Mouse (Mus musculus): ENCODE results near the gene Pde4b.
"Not testable (repeated sequence)": the region's sequence is repeated elsewhere in the genome, so short reads cannot be mapped to it uniquely, and the experiment has no call there.

Gene Pde4b

DNA sequence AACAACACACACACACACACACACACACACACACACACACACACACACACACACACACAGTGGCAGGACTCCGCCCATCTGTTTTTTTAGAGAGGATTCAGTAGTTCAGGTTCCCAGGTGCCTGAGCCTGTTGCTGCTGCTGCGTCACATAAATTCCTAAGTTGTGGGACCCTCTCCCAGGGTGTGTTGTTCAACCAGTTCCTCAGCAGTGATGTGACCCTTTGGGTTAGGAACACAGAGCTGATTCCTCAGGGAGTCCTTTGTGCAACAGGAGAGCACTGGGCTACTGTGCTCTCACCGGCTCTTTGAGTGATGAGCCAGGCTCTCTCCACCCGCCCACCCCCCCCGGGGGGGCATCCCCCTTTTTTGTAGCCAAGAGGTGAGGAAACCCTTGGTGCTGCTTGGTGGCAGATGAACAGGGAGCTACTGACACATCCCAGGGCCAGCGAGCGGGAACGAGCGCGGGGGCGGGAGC lies at the start of gene Pde4b:
Gene Pde4b (plus strand): TSS at position 453 of the 475 bp plus-strand sequence.
- DNase-seq (ENCODE audit: low spot score in 2 of 2): no peak

DNA sequence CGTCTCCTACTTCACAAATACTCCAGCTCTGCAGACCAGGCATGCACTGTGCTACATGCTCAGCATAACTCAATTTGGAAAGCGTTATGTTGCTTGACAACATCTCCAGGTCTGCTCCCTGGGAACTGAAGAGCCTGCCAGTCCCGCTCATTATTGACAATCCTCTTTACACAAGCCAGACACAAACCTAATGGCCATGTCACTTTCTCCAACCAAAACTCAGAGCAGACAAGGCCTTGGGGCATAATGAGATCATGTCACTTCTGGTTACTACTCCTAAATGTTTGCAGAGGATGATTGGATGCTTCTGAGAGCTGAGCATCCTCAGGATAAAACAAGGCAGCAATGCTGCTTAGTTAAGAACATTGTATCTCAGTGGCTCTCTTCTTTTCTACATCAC lies 47.2 kb upstream of the Pde4b start:
- DNase-seq (ENCODE audit: low spot score in 2 of 2): no peak

DNA sequence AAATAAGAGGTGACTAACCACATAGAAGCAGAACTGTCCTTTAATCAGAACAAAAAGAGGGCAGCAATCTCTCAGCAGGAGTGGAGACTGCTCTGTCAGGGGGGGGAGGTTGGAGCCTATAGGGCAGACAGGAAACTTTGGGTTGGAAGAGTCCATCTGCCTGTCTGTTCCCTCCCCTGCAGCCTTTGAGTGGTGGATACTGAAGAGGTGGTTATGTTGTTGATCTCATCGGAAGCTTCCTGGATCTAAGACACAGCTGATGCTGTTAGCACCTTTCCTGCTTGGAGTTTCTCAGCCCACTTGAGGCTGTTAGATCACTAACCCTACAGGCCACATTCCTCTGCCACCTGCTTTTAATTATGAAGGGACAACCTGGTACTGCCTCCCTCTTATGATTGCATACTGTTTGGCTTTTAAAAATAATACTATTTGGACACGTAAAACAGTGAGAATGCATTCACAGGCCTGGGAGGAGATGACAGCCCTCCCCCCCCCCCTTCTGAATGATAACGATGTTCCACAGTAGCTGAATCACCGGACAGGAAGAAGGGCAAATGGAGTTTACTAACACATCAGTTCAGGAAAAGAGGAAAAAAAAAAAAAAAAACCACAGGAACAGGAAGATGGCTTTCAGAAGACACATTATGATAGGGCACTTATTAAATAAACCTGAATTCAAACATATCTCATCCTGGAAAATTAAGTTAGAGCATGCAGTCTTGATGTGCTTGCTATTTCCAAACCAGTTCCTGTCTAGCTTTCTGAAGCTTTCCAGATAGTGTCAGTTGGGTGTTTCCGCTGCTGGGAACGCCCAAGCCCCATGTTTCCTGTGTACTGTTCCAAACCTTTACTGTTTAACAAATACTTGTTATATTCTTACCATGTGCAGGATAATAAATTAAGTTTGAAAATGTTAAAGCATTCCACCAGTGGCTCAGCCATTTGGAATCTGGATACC lies 41.9 kb upstream of the Pde4b start:
- DNase-seq (ENCODE audit: low spot score in 2 of 2): no peak

DNA sequence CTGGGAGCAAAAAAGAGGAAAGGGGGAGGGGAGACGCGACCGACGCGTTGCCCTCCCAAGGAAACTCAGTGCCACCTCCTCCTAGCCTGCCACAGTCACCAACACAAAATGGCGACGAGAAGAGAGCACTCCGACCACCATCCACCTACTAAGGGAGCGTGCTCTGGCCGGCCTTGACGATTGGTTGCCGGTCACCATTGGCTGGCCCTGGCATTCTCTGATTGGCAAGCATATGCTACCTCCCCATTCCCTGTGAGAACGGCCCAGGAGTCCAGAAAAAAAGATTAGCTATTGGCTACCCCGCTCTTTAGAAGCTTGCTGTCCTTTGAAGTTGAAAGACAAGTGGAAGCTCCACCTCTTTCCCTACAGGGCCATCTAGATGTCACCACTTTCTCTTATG lies 38.0 kb upstream of the Pde4b start:
- not testable (repeated sequence) for DNase-seq (ENCODE audit: low spot score in 2 of 2)

DNA sequence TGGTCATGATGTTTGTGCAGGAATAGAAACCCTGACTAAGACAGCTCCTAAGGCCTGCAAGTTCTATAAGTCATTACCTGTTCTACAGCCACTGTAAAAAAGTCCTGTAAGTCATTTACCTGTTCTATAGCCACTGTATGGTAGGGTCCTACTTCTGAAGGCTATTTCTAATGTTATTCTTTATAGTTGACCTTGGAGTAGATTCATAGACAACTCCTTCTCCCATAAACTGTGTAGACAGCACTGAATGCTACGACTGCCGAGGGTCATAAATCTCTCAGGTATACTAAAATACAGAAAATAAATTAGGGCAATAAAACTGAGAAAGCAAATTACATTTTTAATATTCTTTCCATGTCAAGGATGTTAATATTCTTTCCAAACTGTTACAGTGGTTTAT lies 26.0 kb upstream of the Pde4b start:
- no peak for DNase-seq (ENCODE audit: low spot score in 2 of 2)

DNA sequence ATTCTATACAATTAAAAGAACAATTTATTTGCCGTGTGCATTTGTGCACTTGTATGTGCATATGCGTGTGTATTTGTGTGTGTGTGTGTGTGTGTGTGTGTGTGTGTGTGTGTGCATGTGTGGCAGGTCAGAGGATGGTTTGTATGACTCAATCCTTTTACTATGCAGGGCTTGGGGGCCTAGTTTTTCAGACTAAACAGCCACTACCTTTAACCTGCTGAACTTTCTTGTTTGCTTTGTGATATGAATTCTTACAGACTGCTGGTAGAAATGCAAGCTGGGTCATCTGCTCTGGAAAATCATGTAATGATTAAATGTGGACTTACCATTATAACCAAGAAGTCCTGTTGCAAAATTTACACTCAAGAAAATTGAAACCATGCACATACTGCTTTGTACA lies 18.0 kb upstream of the Pde4b start:
- no peak for DNase-seq (ENCODE audit: low spot score in 2 of 2)

DNA sequence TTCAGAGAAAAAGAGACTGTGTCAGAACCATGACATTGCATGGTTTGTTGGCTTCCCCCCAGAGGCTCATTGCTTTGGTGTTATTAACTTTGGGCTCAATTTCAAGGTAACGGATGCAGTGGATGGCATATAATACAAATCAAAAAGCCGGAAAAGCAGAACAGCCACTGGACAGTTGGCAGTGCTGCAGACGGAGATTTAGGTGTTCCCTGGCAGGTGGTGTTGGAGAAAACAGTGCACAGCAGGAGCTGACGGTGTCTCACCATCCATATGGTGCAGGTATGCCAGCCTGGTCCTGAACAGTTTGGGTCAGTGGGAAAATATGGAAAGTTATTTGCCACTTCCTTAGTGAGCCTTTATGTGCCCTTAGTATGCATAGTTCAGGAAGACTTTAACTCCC lies 1.0 kb upstream of the Pde4b start:
- no peak for DNase-seq (ENCODE audit: low spot score in 2 of 2)

DNA sequence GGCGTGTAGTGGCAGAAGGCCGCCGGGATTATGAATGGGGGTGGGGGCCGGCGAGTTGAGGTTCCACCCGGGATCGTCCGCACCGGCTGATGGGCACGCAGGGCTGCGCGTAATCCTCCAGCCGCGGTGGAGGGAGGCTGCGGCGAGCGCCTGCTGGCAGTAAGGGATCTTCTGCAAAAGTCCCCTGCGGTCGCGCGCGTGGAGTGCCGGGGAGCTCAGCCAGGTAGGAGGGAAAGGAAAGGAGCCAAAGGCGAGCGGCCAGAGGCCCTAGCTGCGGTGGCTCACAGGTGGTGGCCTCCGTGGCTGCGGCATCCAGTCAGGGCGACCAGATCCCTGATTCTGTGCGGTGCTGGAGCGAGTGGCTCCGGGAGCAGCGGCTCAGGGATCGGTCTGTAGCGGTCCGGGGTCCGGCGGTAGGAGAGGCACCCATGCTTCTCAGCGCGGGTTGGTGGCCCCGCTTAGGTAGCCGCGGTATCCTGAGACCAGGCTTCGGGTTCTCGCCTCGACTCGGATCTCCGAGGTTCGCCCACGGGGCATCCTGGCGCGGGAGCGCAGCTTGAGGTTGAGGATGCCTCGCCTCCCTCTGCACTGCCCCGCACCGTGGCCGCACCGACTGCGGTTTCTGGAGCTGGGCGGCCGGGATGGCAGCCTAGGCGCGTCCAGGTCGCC lies 357 bp downstream of the Pde4b start:
- DNase-seq (ENCODE audit: low spot score in 2 of 2): peak; percentile 31 to 37

DNA sequence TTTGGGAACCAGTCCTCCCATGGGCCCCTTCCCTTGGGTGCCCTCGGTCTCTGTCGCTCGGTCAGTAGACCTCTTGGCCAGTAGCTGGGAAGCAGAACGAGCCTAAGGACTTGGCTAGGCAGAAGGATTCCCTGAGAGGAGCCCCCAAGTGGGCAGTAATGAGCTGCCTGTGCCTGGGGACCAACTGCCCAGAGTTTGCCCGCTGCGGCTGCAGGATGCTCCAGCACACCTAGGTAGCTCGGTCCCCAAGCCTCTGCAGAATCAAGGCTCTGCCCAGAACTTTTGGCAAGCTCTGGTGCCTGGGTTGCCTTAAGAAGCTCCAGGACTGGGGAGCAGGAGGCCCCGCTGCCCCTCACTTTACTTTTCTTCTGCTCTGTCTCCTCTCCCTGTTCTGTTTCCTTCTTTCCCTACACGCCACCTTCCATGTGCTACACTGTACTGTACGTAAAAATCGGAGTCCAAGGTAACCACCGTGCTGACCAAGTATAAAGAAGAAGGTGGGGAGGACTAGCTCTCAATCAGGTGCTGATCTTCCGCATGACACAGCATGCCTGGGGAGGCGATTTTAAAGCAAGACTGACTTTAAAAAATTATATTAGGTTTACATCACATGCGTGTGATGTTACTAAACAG lies 1.0 kb downstream of the Pde4b start:
- DNase-seq (ENCODE audit: low spot score in 2 of 2): peak; percentile 12 to 14

DNA sequence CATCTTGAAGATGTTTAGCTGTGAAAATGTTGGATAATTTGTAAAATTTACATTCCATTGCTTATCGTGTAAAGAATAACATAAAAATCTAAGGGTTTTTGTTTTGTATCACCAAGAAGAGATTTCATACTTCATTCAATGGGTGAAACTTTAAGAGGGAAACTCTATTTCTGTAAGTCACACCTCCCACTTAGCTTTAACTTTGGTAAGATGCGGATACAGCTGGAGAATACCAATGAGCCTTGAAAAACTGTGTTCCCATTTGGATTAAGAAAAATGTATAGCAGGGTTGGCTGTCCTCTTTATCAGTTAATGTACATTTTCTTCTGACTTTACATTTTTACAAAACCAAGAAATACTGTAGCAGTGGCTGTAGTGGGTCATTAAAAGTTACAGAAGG lies 8.5 kb downstream of the Pde4b start:
- DNase-seq (ENCODE audit: low spot score in 2 of 2): no peak

DNA sequence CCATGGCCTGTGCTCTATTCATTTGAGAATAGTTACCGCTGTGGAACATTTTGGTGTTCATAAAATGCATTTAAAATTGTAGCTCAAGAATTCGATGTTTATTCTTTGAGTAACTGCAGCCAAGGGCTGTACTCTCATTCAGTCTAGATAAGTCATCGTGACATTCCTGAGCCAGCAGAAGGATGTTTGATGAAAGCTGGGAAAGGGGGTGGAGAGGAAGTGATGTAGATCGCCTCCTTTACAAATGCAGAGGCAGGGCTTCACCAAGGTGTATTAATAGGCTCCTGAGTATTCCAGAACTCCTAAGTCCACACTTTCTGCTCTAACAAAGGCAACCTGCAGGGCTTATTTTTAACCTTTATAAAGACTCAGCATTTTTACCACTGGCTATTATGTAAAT lies 14.9 kb downstream of the Pde4b start:
- no peak for DNase-seq (ENCODE audit: low spot score in 2 of 2)

DNA sequence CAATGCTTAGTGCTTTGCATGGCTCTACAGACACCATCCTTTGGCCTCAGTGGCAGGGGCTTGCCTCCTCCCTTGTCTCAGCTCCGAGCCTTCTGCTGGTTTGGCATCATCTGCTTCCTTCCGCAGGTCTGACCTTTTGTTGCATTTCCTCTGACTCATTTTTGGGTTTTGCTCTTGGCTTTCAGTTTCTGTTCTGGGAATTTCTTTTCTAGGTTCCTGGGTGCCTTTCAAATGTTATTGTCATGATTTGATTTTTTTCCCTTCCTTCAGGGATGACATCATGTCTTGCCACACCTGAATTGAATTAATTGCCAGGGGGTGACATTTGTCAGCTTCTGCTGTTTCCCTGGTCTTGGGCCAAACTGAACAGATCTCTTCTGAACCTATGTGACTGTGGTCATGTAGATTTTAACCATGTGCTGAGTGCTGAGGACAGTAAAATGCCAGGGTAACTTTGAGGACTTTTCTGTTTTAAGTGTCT lies 17.2 kb downstream of the Pde4b start:
- DNase-seq (ENCODE audit: low spot score in 2 of 2): no peak

DNA sequence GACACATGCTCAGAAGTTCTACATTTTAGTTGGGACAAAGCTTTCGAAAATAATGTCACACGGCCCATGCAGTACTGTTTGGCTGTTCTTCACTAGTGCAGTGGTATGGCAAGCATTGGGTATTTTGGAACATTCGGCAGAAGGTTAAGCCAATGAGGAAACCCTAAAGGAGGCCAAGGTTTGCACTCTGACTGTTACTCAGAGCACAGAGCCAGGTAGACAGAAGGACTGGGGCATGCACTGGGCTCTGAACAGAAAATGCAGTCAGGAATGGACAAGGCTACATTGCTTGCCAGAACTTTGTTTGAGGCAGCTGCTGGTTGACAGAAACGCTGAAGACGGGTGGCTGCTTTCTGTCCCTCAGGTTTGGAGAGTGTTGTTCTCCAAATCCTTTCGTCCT lies 19.4 kb downstream of the Pde4b start:
- no peak for DNase-seq (ENCODE audit: low spot score in 2 of 2)

DNA sequence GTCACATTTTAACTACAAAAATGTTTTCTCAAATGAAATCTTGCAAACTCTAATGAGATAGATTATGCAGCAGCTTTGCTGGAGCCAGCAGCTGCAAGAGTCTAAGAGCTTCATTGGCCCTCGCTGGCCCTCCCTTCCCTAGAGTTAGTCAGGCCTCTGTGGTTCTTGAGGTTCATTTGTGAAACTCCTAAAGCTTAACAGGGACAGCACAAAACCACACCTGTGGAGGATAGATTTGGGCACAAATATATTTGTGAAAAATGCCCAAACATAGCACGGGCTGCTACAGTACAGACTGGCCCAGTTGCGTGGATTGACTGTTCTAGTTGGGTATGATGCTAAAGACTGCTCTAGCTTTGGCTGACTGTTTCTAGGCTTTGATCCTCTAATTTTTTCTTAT lies 32.1 kb downstream of the Pde4b start:
- no peak for DNase-seq (ENCODE audit: low spot score in 2 of 2)

DNA sequence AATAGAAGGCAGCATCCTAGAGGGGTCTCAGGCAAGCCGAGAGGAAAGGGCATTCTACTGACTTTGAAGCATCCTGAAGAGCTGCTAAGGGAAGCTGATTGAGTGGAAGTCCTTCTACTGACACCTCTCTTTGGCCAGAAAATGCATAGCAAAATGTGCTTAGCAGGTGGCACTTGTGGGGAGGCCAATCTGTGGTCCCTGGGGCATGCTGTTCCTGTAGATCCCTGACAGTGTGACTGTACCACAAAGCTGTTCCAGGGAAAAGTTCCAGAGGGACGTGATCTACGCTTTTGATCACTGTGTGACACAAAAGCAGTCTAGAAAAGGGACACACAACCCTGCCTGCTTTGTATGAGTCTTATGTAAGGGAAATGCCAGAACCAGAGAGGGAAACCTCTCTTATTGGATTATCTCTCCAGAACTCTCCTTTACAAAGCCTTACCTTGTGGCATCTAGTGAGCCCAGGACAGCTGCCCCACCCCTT lies 49.1 kb downstream of the Pde4b start:
- no peak for DNase-seq (ENCODE audit: low spot score in 2 of 2)

DNA sequence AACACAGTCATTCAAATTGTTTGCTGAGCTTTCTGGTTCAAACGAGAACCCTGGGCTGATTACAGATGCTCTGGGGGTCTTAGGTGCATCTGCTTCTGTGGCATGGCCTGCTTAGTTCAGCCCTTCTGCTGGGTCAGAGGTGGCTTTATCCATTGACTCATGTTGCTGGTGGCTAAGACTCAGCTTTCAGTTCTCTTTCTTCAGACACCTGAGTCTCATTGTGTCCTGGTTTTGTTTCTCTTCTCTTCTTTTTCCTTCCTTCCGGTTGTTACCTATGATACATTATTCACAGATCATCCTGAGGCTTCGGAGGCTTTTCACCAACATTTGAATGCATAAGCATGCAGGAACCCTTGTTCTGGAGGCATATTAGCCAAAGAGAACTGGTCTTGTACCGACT lies 51.0 kb downstream of the Pde4b start:
- DNase-seq (ENCODE audit: low spot score in 2 of 2): no peak

DNA sequence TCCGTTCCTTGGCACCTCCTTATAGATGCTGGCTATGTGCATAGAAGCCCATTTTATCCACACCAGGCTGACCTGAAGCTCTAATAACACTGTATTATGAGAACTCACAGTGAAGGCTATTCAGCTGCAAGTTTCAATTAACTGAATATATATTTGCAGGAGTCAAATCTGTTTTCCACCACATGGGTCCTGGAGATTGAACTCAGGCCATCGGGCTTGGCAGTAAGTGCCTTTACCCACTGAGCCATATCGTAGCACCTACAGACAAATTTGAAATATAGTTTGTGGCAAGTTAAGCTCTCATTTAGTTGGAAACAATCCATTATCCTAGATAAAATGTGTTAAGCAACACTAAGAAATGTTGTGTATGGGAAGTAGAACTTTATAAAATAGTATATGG lies 53.9 kb downstream of the Pde4b start:
- no peak for DNase-seq (ENCODE audit: low spot score in 2 of 2)

DNA sequence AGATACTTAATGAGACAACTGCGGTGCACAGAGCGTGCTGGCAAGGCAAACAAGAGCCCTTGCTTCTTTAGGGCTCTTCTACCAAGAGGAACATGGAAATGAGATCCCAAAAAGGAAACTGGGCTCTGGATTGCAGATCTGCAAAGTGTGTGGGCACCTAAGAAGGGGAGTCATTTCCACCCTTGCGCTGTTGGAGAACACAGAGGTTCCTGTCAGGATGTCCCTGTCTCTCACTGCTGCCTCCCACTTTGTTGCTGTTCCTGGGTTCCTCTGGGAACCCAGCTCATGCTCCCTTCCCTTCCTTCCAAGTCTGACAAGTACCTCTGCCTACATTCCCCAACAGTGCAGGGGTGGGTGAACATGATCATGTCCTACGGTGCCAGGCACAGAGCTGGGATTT lies 61.4 kb downstream of the Pde4b start:
- DNase-seq (ENCODE audit: low spot score in 2 of 2): peak; percentile 17 to 48

DNA sequence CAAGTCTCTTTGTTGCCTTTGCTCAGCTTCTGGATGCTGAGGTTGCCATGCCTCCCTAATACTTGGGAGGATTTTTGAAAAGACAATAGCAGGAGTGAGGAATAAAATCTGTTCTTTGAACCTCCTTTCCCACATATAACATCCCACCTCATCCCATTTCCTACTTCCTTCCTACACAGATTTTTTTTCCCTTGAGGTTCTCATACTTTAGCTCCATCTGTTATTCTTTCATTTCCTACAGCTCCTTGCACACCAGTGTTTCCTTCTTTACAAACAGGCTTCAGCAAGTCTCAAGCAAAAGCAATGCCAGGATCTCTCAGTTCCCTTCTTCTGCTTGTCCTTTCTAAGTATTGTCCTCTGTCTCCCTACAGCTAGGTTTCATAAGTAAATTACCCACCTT lies 71.8 kb downstream of the Pde4b start:
- DNase-seq (ENCODE audit: low spot score in 2 of 2): no peak

DNA sequence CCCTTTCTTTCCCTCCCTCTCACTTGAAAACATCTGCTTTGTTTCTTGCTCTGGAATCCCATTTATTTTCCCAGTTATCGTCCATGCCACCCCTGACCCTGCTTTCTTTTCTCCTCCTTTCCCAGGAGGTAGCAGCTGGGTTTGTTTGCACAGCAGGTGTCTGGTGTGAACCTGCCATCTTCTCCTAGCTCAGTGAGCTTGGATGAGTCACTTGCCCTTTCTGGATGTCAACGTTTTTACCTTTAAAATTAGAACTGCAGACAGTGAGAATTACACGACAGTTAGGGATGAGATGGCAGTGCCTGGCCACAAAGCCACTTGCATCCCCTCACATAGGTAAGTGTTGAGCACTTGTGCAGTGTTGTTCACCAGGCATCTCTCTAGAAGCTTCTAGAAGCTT lies 84.3 kb downstream of the Pde4b start:
- DNase-seq (ENCODE audit: low spot score in 2 of 2): no peak

DNA sequence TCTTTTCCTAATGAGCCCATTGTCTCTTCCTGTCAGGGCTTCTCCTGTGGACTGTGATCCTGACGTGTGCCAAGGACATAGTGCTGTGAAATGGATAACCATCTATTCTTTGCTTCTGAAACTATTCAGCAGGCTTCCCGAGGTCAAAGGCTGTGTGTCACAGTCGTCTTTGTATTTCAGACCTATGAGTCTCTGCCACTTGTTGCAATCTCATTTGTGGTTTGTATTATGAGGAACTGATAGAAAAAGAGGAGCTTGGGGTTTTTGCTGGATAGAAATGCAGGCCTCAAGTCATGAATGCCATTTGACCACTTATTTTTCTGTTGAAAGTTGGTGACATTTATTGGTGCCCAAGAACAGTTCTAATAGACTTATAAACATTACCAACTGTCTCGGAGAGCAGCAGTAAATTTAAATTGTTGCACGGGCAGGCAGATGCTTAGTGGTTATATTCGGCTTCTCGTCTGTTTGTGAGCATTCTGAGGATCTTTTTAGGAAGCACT lies 85.4 kb downstream of the Pde4b start:
- DNase-seq (ENCODE audit: low spot score in 2 of 2): no peak

DNA sequence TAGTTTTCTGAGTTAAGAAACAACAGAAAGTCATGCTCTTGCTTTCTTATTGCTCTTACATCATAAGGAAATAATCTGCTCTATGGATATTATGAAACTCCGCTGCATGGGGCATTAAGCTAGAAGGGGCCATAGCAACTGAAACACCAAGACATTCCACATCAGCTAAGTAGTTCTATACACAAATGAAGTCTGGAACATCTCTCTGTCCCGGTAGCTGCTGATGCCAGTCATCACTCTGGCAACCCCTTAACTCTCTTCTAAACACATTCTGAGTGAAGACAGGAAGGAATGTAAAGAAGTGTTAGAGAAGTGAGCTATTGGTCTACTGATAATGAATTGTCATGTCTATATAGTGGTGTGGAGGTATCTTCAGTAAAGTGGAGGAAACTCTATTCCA lies 88.6 kb downstream of the Pde4b start:
- no peak for DNase-seq (ENCODE audit: low spot score in 2 of 2)
